Mouse (Mus musculus) right cerebral cortex, adult 2 months (tissue): ENCODE measurements around the gene Ccl5.
"Not testable (repeated sequence)": the region's sequence is repeated elsewhere in the genome, so short reads cannot be mapped to it uniquely, and the experiment has no call there.

Source experiments
- DNase-seq, 2 experiments: peaks; one replicate each; pipeline ENCODE4 v3.0.0; 2021 to 2022; ENCODE audit warnings: low spot score in 2 of 2

The Ccl5 gene

GRCm38 (mm10) chr11:83530360-83530759 is at the start of gene Ccl5:
TSS of gene Ccl5 (minus strand) at chr11:83530518.
- no peak for DNase-seq

DNA sequence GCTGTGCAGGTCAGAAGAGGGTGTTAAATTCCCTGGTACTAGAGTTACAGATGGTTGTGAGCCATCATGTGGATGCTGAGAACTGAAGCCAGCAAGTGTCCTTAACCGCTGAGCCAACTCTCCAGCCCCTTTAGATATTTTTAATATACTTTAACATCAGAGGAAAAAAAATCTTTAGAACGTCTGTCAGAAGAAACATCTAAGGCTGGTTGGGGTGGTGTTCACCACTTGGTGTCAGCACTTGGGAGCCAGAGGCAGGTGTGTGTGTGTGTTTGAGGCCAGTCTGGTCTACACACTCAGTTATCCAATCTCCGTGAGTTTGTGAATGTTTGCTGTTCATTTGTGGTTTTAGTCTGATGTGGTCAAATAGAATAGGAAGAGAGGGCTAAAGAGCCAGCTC is 48.7 kb upstream of the Ccl5 start:
- DNase-seq = no peak

- DNase-seq = no peak
Measured at GRCm38 (mm10) chr11:83578186-83578760, 48.0 kb upstream of the Ccl5 start, which contains the start of gene Ccl9. TSS of gene Ccl9 (minus strand) at chr11:83578636.

GRCm38 (mm10) chr11:83576927-83577555 is 46.7 kb upstream of the Ccl5 start:
- no peak for DNase-seq

DNA sequence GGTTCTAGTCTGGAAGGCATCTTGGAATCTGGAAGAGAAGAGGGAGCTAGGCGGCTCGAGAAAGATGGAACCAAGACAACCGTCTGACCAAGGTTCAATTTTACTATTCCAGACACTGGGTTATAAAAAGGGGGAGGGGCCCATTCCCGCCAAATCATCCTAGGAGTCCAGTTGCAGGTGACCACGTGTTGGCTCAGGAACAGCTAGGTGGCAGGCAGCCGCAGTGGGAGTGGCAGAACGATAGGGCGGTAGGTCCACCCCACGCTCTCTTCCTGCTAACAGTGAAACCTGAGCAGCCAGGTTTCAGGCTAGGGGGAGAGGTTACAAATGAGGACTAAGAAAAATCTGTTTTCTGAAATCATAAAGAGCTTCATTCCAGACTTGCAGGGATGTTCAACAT is 42.5 kb upstream of the Ccl5 start:
- no peak for DNase-seq

DNA sequence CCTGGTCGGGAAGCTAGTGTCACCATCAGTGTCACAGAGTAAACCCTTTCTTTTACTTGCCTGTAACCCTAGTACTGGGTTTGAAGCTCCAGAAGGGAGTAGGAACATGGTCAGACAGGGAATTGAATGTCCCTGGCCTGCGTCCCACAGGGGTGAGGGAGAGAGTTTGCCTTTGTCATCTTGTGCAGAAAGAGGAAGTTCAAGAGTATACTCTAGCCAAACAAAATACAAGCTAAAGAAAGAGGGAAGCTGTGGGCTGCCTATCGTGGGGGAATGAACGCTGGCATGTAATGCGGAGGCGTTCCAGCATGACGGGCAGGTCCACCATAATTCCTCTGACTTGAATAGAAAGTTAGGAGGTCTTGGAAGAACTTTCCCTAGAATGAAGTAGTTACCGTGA is 41.9 kb upstream of the Ccl5 start:
- DNase-seq = no peak

GRCm38 (mm10) chr11:83570189-83570588 is 39.9 kb upstream of the Ccl5 start:
- no peak for DNase-seq

DNA sequence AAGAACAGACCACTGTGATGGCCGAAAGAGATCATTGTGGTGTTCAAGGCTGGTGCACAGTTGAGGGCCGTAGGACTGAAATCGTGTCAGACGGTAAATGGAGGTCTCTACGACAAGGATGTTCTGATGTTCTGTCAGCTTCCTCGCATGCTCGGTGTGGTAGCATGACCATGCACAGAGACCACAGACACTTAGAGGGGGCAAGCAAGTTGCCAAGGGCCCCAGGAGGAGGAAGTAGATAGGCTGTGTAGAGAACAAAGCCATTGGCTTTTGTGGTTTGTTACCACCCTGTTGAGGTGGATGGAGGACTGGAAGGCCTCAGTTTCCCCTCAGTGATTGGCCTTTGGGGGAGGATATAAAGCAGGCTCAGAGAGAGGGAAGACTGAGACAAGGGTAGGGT is 38.9 kb upstream of the Ccl5 start:
- no peak for DNase-seq

GRCm38 (mm10) chr11:83568786-83569185 is 38.5 kb upstream of the Ccl5 start:
- no peak for DNase-seq

DNA sequence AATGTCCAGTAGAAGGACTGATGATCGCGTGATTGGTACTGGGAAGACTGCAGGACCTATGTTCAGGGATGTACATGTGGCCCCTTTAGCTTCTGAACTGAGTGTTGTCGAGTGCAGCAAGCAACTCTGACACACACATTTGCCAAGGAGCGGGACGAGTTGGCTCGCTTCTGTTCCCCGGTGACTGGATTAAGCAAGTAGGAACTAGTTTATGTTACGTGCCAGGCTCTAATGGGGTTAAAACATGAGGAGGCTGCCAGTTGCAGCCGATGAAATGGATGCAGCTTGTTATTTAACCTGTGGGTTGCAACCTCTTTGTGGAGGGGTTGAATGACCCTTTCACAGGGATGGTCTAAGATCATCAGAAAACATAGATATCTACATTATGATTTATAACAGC is 37.7 kb upstream of the Ccl5 start:
- no peak for DNase-seq

DNA sequence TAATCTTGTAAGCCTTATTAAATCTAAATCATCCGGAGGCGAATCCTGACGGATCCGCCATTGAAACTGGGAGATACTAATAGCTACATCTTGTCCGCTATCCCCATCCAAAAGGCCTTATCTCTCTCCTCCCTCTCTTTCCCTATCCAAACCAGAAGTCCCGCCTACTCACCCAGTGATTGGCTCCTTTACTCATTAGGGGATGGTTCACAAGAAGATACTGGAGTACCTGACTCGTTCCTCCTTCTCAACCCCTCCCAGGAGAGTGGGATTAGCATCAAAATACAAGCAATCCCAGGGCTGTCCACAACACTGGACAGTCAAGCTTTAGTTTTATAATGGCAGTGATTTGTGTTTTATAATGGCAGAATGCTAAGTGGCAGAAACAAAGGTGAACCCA is 37.0 kb upstream of the Ccl5 start:
- no peak for DNase-seq

GRCm38 (mm10) chr11:83566617-83567016 is 36.3 kb upstream of the Ccl5 start:
- DNase-seq = no peak

GRCm38 (mm10) chr11:83563754-83564153 is 33.4 kb upstream of the Ccl5 start:
- DNase-seq = peak; percentile 8 to 14

GRCm38 (mm10) chr11:83562311-83562887 is 32.1 kb upstream of the Ccl5 start:
- DNase-seq = no peak

GRCm38 (mm10) chr11:83560405-83560804 is 30.1 kb upstream of the Ccl5 start:
- no peak for DNase-seq

- DNase-seq = no peak
Measured at GRCm38 (mm10) chr11:83557074-83557473, 26.8 kb upstream of the Ccl5 start.

GRCm38 (mm10) chr11:83556085-83556781 is 25.9 kb upstream of the Ccl5 start:
- DNase-seq = peak; percentile 10 to 29

GRCm38 (mm10) chr11:83551668-83552067 is 21.4 kb upstream of the Ccl5 start:
- no peak for DNase-seq

DNA sequence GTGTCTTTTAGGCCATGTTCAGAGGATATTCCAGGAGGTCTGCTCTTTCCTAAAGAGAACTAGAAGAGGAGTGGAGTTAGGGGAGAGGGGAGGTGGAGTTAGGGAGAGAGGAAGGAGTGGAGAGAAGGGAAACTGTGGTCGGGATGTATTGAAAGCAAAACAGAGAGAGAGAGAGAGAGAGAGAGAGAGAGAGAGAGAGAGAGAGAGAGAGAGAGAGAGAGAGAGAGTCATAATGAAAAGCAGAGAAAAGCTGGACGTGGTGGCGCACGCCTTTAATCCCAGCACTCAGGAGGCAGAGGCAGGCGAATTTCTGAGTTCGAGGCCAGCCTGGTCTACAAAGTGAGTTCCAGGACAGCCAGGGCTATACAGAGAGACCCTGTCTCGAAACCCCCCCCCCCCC is 20.7 kb upstream of the Ccl5 start:
- DNase-seq = not testable (repeated sequence)

DNA sequence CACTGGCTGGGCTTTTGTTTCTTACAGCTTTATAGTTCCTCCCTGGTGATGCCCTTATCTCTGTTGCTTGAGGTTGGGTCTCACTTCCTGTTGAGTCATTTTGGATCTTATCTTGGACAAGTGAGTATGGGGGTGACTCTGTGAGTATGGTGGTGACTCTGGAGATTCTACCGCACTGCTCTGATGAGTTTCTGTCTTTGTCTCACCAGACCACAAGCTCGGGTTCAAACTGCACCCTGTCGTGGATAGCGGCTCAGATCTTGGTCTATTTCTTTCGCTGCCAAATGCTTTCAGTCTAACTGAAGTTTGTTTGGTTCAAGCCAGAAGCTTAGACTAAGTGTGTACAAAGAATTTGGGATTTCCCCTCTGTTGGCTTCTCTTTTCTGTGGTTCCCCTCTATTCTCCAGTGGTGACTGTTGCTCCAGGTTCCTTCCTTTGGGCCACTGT is 19.9 kb upstream of the Ccl5 start:
- DNase-seq = no peak

- DNase-seq = no peak
Measured at GRCm38 (mm10) chr11:83544214-83544613, 13.9 kb upstream of the Ccl5 start.

- DNase-seq = no peak
Measured at GRCm38 (mm10) chr11:83541415-83541814, 11.1 kb upstream of the Ccl5 start.

GRCm38 (mm10) chr11:83540931-83541330 is 10.6 kb upstream of the Ccl5 start:
- no peak for DNase-seq
